Mouse (Mus musculus) mouse trophoblast stem cell (cell line): ENCODE measurements at regions not wholly inside any gene's neighbourhood (a gene's known extent, or its start where the extent isn't known, plus 50 kb on each side); places are given as distances from the start of the nearest gene placed in this dataset.

ENCODE experiments used
- in situ Hi-C, 2 experiments: fragments of 300-500 bp; cut with MseI, MboI; formaldehyde crosslinking; loops; 2 replicates in 1 of 2; 3 replicates in 1 of 2; pipeline ENCODE4 v1.15.1; 2025

GRCm38 (mm10) chr2:75137983-75138745, 312.6 kb downstream of the Mtx2 start:
- in situ Hi-C loops, result loop anchor here in 1 of 2 experiments (5.0 kb wide), 1 partner anchor 421 kb away; no protein-coding TSS in a partner anchor

- in situ Hi-C loops, result loop anchor here in 1 of 2 experiments (5.0 kb wide), 1 partner anchor 421 kb away; no protein-coding TSS in a partner anchor
Measured at GRCm38 (mm10) chr2:75138746-75139060, 313.1 kb downstream of the Mtx2 start.

GRCm38 (mm10) chr2:75139544-75139943, 313.9 kb downstream of the Mtx2 start:
- in situ Hi-C loops, result loop anchor here in 1 of 2 experiments (5.0 kb wide), 1 partner anchor 422 kb away; no protein-coding TSS in a partner anchor

GRCm38 (mm10) chr2:75142675-75143074, 317.1 kb downstream of the Mtx2 start:
- in situ Hi-C loops, result loop anchor here in 1 of 2 experiments (5.0 kb wide), 1 partner anchor 430 kb away; the partner anchor contains the start of genes Hoxd3 and Hoxd4

- in situ Hi-C loops, result loop anchor here in 1 of 2 experiments (5.0 kb wide), 1 partner anchor 433 kb away; the partner anchor contains the start of genes Hoxd3 and Hoxd4
Measured at GRCm38 (mm10) chr2:75144861-75145260, 319.3 kb downstream of the Mtx2 start.

- in situ Hi-C loops, result no loop called here
Measured at GRCm38 (mm10) chr2:75146256-75146655, 320.7 kb downstream of the Mtx2 start.

- in situ Hi-C loops, result no loop called here
Measured at GRCm38 (mm10) chr2:75147399-75147798, 321.8 kb downstream of the Mtx2 start.

- in situ Hi-C loops, result no loop called here
Measured at GRCm38 (mm10) chr2:75147967-75148366, 322.4 kb downstream of the Mtx2 start.

- in situ Hi-C loops, result no loop called here
Measured at GRCm38 (mm10) chr2:75149036-75149435, 323.4 kb downstream of the Mtx2 start.

- in situ Hi-C loops, result no loop called here
Measured at GRCm38 (mm10) chr2:75149562-75149961, 324.0 kb downstream of the Mtx2 start.

GRCm38 (mm10) chr2:75150986-75151385, 325.4 kb downstream of the Mtx2 start:
- in situ Hi-C loops, result loop anchor here (10.0 to 25.0 kb wide), 3 partner anchors 164 to 446 kb away; partner anchors contain the start of gene Hoxd8 (in 1 of the 2)

GRCm38 (mm10) chr2:75151519-75151918, 325.9 kb downstream of the Mtx2 start:
- in situ Hi-C loops, result loop anchor here (10.0 to 25.0 kb wide), 3 partner anchors 163 to 447 kb away; partner anchors contain the start of gene Hoxd8 (in 1 of the 2)

- in situ Hi-C loops, result loop anchor here (10.0 to 25.0 kb wide), 3 partner anchors 162 to 448 kb away; partner anchors contain the start of gene Hoxd8 (in 1 of the 2)
Measured at GRCm38 (mm10) chr2:75152477-75152990, 326.9 kb downstream of the Mtx2 start.

- in situ Hi-C loops, result loop anchor here (10.0 to 25.0 kb wide), 3 partner anchors 160 to 450 kb away; partner anchors contain the start of gene Hoxd8 (in 1 of the 2)
Measured at GRCm38 (mm10) chr2:75154448-75154847, 328.8 kb downstream of the Mtx2 start.

GRCm38 (mm10) chr2:75158581-75158980, 333.0 kb downstream of the Mtx2 start:
- in situ Hi-C loops, result loop anchor here (10.0 to 25.0 kb wide), 3 partner anchors 156 to 454 kb away; partner anchors contain the start of gene Hoxd8 (in 1 of the 2)

GRCm38 (mm10) chr2:75161075-75161474, 335.5 kb downstream of the Mtx2 start:
- in situ Hi-C loops, result loop anchor here in 1 of 2 experiments (25.0 kb wide), 1 partner anchor 426 kb away; no protein-coding TSS in a partner anchor

- in situ Hi-C loops, result loop anchor here in 1 of 2 experiments (25.0 kb wide), 1 partner anchor 422 kb away; no protein-coding TSS in a partner anchor
Measured at GRCm38 (mm10) chr2:75164987-75165386, 339.4 kb downstream of the Mtx2 start.

GRCm38 (mm10) chr2:75176267-75176666, 350.7 kb downstream of the Mtx2 start:
- in situ Hi-C loops, result no loop called here

- in situ Hi-C loops, result no loop called here
Measured at GRCm38 (mm10) chr2:75183293-75183692, 357.7 kb downstream of the Mtx2 start.

GRCm38 (mm10) chr2:75202587-75203220, 377.1 kb downstream of the Mtx2 start:
- in situ Hi-C loops, result no loop called here
